Mouse (Mus musculus) embryo, embryonic 11 days (tissue): ENCODE data around the gene Nphs1.

Source experiments
- DNase-seq: peaks from one replicate; pipeline ENCODE4 v3.0.0-alpha.2; 2015

Gene Nphs1

DNA sequence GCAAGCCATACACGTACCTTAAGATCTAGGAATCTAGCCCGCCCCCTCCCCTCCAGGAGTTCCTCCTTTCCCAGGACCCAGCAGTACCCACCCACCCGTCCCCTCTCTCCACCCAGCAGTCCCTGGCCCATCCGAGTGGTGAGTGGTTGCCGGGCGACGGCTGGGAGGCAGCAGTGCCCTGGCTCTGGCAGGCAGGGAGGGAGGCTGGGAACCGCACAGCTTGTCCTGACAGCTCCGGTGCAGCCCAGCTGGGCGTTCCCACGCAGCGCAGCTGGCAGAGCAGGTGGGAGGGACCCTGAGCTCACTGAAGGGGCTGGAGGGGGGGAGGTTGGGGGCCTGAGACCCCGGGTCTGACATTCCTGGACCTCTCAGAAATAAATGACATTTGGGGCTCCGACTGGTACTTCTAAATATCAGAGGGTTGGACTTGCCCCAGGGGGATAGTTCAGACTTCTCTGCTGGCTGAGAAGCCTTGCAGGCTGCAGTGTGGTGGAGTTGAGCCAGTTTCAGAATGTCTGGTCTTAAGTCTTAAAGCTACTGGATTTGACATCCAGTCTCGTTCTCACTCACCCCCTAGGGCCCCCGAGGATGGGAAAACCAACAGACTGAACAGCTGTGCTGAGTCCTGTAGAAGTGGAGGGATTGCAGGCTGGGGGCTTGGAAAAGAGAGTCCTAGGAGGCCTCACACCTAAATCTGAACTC, at the start of gene Nphs1, which contains the start of gene Kirrel2:
Gene Nphs1, plus strand, starts transcription at position 687 of the 702 bp plus-strand sequence.
Gene Kirrel2, minus strand, starts transcription at position 62 of the 702 bp plus-strand sequence.
- DNase-seq, result peak; percentile 71

DNA sequence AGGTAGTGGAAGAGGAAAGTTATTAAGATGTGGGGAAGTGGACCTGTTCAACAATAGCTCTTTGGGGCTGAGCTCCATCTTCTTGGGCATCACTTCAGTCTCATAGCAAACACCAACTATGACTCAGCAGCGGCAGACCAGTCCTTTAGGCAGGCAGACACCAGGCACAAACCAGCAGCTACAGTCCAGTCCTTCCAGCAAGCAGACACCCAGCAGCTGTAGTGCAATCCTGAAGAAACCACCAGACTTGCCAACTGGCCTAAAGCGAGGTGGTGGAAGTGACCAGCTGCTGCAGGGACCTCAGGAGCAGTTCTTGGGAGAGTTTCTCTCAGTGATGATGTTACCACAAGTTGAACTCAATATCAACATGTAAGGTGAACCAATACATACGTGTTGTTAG, 49.5 kb upstream of the Nphs1 start:
- DNase-seq, result no peak

DNA sequence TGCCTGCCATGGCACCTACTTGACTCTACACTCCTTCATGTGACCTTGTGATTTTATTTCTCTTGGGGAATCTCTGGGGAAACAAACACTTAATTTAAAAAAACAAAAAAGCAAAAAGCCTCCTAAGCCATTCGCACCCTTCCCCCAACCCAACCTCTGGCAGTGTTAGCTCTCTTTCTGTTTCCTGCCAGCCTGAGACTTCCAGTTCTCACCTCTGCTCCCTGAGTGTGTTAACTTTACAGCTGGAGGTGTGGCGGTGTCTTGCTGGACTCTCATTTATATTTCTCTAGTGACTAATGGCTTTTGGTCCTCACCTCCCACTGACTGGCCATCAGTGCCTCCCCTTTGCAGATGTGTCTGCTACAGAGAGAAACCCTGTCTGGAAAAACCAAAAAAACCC, 48.3 kb upstream of the Nphs1 start:
- DNase-seq, result no peak

DNA sequence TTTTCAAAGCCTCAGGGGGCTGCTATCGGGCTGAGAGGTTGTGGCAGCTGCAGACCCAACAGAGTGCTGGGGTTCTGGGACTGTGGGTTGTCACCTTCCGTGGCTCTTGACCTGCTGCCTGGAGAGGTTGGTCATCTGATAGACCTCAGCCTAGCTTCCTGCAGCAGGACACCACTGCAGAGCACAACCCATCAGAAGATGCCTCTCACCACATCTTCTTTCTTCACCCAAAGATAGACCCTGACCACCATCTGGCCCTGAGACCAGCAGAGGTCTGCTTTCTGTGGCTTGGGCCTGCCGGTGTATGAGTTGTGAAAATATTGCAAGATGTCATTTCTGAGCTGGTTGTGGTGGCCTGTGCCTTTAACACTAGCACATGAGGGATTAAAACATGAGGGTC, 47.1 kb upstream of the Nphs1 start:
- no peak for DNase-seq

DNA sequence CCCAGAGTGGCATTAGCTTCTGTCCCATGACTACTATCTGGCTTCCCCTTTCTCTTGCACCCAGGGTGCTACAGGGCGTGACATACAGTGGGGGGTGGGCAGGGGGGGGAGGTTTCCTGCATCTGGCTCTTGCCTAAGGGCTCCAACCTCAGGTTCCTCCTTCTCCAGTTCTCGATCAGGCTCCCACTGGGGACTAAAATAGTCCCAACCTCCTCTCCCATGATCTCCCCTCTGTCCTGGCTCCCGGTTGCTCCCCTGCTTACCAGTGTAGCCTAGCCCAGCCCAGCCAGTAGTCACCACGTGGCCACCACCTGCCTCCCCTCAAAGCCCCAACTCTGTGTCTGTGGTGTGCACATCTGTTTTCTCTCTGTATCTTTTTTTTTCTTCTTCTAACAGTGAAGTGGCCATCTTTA, 45.4 kb upstream of the Nphs1 start:
- no peak for DNase-seq

DNA sequence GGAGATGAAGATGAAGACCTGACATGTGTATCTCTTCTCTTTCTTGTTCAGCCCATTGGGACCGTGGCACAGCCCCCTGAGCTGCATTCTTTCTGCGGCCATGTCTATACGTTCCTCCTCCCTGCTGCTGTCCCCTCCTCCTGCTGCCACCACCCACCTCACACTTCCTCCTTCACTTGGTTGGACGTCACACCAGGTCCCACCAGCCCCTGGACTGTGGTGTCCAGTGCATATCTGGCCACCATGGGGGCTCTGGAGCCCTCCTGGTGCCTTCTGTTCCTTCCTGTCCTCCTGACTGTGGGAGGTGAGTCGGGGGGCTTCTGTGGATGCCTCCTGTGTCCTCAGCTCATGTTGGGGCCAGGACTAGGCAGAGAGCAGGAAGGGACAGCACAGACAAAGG, 44.5 kb upstream of the Nphs1 start, which contains the start of gene Tyrobp:
Gene Tyrobp, plus strand, starts transcription at position 165 of the 400 bp plus-strand sequence.
- no peak for DNase-seq

DNA sequence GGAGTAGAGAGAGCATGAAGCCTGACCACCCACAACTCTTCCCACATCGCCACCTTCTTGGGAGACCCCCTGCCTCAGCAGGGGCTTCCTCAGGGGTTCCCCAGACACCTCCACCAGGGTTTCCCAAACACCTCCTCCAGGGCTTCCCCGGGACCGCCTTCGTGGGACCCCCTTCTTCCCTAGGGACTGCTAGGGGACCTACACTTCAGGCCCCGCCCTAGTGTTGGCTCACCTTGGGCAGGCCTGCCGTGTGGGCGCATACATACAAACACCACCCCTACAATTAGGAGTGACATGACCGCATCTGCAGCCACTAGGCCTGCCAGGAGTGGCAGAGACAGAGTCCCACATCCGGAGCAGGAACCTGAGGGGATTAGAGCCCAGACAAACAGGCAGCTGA, 40.3 kb upstream of the Nphs1 start:
- no peak for DNase-seq

DNA sequence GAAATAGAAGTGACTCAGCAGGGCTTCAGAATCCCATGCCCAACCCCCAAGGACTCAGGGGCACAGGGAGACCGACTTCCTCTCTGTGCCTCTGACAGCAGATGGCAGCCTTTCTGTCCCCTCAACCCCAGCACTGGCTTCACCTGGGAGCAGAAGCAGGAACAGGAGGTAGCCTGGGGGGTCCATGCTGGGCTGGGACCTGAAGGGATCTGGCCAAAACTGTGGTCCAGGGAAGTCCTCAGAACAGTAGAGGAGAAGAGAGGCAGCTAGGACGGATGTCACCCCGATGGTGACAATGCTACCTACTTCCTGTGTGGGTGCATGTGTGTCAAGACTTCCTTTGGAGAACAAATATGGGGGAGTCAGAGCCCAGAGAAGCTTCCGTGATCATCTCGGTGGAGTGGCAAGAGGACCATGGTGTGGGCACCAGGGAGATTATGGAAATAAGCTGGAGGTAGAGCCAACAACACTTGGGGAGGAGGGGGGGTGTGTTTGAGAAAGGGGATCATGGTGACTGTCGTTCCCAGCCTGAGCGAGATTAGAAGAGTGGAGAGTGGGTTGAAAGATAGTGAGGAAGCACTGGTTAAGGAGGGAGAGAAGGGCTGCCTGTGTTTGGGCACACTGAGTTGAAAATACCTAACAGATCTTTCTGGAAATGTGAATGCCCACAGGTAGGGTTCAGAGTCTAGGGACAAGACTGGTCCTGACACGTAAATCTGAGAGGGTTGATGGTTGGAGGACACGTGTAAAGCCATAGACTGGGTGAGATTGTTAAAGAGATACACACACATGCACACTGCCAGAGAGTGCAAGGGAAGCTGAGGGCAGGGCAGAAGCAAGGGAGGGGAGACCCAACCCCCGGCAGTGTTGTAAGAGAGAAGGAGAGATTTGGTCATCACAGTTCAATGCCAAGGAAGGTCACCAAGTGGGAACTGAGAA, 38.3 kb upstream of the Nphs1 start, which contains the start of gene Hcst:
Gene Hcst, minus strand, starts transcription at position 294 of the 939 bp plus-strand sequence.
- DNase-seq, result no peak

DNA sequence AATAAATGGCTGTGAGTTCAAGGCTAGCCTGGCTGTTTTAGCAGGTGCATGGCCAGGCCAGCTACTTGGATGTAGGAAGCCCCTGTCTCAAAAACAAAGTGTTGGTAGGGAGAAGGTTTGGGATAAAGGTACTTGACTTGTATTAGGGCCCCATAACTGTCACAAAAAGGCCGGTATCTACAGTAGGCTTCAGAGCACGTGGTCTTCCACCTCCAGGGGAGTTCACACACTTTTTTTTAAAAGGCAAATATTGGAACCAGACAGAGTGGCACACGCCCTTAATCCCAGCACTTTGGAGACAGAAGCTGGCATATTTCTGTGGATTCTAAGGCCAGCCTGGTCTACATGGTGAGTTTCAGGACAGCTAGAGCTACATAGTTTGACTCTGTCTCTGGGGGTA, 37.4 kb upstream of the Nphs1 start:
- DNase-seq, result no peak

DNA sequence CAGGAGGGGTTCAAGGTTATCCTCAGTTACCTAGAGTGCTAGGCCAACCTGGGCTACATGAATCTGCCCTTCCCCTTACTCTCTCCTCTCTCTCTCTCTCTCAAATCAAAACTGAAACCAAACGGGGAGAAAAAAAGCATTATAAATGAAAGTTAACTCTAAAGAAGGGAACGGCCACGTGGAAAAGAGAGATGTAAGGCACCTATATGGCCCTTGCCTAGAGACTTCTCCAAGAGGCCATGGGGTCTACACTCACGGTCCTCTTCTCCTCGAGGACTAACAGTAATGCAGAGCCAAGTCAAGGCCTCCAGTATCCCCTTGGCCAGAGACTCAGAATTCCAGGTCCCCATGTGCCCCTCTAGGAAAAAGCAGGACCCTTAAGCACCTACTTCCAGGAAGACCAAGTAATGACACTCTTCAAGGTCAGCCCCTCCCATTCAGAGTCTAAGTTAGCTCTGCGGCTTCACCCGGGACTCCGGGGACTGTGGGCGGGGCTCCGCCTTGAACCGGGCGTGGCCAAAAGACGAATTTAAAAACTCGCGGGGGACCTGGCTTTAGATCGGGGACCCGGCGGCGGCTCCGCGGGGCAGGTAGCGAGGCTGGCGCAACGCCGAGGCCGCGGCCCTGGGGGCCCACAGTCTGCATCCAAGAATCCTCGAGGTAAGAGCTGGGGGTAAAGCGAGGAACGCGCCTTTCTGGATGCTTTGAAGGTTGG, 36.8 kb upstream of the Nphs1 start, which contains the start of gene Nfkbid:
Gene Nfkbid, plus strand, starts transcription at position 558 of the 715 bp plus-strand sequence.
- DNase-seq, result peak; percentile 72

DNA sequence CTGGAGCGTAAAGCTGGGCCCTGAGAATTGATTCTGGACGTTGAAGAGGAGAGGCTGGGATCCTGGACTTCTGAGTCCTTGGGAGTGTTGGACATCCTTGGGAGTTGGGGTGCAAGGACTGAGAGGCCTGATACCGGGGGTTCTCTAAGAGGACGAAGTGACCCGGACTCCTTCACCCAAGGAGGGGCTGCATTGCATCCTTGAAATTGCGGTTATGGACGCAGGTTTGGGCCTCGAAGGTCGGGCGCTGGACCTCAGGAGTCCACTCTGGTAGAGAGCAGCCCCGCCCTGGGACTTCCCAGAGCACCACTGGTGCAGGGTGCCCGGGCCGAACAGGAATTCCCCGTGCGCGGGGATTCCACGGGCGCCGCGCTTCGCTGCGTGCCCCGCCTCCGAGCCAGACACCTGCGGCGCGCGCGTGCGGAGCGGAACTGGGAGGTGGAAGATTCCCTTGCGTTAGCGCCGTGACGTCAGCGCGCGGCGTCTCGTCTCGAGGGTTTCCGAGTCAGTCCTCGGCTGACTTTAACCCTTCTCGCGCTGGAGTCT, 36.2 kb upstream of the Nphs1 start:
- peak; percentile 94 for DNase-seq

DNA sequence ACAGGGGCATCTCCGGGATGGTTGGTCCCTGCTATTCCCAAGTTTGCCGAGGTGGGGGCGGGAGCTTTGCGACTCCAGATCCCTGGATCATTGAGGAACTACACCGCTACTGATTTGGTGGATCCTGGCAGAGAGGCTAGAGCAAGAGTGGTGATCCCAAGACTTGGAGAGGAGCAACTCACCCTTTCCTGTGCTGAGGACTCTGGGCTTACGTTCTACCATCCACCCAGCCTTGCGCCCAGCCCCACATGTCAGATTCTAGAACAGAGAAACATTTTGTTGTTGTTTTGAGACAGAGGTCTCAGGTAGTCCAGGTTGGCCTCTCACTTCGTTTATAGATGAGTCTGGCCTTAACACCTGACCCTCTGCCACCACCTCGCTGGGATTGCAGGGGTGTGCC, 35.6 kb upstream of the Nphs1 start:
- DNase-seq, result no peak

DNA sequence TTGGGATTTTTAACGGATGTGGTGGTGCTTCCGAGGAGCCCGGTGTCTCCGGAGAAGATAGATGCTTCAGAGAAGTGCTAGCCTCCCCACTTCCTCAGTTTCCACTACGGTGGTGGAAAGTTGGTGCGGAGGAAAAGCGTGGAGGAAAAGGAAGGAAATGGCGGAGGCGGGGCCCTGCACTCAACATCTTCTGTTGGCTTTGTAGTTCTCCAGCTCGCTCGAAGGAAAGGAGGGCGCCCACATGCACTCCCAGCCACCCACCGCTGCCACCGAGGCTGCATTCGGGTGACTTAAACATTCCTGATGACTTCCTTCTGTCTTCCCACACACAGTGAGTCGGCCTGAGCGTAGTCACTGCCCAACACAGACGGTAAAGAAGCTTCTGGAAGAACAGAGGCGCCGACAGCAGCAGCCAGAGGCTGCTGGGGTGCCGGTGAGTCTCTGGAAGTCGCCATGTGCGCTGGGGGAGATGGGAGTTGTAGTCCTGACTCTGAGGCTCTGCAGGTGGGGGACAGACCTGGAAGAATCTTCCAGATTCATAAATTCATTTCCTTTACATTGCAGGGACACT, 35.0 kb upstream of the Nphs1 start:
- no peak for DNase-seq

DNA sequence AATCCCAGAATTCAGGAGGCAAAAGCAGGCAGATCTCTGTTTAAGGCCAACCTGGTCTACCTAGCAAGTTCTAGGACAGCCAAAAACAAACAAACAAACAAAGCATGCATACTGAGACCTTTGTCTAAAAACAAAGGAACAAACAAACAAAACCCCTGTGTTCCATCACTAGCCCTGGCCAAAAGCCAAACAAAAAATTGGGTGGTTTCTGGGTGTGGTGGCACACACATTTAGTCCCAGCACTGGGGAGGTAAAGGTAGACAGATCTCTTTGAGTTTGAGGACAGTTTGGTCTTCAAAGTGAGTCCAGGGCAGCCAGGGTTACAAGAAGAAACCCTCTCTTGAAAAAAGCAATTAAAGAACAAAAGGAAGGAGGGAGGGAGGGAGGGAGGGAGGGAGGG, 28.8 kb upstream of the Nphs1 start:
- DNase-seq, result no peak

DNA sequence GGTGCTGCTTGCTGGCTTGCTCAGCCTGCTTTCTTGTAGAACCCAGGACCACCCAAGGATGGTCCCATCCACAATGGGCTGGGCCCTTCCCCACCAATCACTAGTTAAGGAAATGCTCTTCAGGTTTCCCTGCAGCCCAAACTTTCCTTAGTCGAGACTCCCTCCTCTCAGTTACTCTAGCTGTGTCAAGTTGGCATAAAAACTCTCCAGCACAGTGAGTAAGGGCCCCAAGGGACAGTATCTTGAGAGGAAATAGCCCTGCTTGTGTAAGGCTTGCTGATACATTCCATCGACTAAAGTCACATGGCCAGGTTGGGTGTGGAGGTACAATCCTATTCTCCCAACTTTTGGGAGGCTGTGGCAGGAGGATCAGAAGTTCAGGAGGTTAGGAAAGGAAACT, 27.9 kb upstream of the Nphs1 start:
- DNase-seq, result no peak

DNA sequence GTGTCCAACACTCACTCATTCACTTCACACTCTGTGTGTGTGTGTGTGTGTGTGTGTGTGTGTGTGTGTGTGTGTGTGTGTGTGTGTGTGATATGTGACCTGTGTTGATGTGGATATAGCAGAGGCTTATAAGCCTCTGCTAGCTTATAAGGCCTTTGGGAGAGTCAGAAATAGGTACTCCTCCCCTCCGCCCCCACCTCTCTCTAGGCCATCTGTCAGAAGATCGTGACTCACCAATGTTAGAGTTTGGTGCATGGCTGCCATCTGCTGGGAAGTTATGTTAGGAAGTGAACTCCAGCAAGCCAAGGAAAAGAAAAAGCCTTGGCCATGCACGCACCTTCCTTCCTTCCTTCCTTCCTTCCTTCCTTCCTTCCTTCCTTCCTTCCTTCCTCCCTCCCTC, 26.3 kb upstream of the Nphs1 start:
- DNase-seq, result peak; percentile 75

DNA sequence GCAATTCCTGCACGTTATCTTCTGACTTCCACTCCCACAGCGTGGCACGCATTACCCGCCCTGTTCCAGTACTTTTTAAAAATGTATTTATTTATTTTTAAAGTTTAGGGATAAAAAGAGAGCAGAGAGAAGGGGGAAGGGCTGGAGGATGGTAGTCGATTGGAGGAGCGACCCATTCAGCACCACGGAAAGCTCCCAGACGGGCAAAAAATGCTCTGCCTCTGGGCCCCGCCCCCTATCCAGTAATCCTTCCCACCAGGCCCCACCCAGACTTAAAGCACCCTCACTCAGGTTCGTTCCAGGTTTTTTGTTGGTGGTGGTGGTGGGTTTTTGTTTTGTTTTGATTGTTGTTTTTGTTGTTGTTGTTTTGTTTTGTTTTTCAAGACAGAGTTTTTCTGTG, 23.9 kb upstream of the Nphs1 start:
- DNase-seq, result peak; percentile 77

DNA sequence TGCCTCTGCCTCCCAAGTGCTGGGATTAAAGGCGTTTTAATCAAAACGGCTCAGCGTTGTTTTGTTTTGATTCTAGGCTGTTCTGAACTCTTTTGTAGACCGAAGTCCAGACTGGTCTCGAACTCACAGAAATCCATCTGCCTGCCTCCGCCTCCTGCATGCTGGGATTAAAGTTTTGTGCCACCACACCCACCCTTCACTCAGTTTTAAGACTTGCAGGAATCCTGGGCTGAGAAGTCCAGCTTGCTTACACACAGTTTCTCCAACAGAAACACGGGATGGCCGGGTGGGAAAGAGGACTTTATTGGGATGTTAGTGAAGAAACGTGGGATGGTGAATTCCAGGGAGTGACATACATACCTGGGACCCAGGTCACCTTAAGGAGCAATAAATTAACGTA, 23.4 kb upstream of the Nphs1 start:
- no peak for DNase-seq

DNA sequence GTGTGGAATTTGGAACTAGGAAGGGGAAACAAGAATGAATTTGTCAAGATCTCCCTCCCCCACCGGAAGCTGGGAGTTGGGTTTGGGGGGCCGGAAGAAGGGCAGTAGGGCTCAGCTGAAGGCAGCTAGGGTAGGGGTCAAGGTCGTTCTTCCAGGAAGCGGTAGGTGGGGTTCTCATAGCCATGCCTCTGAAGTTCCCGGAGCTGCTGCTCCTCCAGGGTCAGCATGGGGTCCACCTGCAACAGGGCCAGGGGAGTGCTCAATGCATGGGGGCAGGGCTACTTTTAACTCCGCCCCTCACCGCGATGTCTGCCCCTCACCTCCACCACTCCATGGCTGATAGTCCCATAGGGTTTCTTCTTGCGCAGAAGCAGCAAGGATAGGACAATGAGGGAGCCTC, 23.0 kb upstream of the Nphs1 start:
- DNase-seq, result no peak

DNA sequence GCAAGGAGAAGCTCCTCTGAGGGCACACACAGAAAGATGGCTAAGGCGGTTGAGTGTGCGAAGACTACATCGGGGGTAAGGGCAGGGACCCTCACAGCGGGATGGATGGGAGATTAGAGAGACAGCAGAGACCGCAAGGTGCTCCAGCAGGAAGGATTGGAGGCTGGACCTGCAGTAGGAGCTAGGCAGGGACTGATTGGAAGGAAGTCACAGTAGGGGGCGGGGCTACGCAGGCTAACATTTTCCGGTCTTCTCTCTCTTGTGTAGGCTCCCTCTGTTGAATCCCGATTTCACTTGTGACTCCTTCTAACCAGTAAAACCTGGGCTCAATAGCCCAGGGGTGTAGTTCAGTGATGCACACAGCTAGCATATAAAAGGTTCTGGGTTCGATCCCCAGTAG, 21.2 kb upstream of the Nphs1 start:
- peak; percentile 20 for DNase-seq

DNA sequence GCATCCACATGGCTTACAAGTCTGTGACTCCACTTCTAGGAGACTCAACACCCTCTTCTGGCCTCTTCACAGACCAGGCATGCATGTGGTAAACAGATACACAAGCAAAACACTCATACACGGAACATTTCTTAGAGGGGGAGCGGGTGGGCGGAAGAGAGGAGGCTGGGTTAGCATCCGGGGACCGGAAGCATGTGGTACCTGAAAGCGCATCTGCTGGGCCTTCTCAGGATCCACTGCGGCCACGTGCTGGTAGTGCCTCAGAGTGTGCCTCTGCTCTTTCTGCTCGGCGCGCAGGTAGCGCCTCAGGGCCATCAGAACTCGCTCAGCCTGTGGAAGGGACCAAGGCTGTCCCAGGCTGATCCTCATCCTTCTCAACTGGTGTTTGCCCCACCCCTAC, 18.4 kb upstream of the Nphs1 start:
- DNase-seq, result no peak

DNA sequence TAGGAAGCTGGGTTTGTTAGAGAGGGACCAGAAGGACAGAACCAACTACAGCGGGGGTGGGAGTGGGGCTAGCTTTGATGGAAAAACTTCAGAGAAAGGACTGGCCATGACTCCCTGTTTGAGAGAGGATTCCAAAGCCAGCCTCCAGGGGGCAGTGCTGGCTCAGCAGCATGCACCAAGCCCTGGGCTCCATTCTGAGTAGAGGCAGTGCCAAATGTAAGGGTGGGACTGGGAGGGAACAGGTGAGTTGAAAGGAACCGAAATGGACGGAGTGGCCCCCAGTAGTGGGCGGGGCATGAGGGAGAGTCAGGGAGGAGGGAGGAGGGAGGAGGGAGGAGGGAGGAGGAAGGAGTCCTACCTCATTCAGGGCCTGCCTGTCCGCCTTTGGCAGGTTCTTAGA, 17.4 kb upstream of the Nphs1 start:
- peak; percentile 64 for DNase-seq

DNA sequence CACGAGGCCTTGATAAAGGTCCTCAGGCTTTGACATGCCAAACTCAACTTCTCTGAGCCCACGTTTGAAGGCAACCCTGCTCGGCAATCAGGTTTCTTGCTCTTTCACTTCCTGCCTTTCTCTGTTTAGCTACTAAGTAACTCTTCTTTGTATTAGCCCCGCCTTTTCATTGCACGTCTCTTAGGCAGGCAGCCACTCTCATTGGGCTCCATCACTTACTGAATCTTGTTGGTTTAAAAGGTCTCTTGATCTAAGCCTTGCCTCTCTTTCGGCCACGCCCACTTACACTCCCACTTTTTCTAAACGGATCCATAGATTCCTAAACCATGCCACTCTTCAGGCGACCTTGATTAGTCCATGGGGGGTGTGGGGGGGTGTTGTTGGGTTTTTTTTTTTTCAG, 14.4 kb upstream of the Nphs1 start:
- peak; percentile 21 for DNase-seq
